Mouse (Mus musculus) MEL (cell line): Measurements from ENCODE around the gene Rarb.

Experiments
- CHD2 ChIP-seq: IDR thresholded peaks from 2 replicates; pipeline ENCODE4 v1.6.1; 2011; ENCODE audit warnings: low read length, improper control_type of control experiment
- CTCF ChIP-seq, 3 experiments: IDR thresholded peaks in 2 of 3; conservative IDR thresholded peaks in 1 of 3; 2 replicates each; pipeline ENCODE4 v1.5.1; 2011 to 2012; ENCODE audit warnings: low read length in 3 of 3, low read depth in 2 of 3, mild to moderate bottlenecking in 2 of 3, improper control_type of control experiment in 1 of 3, inconsistent platforms in 1 of 3, mixed read lengths in 1 of 3, moderate library complexity in 1 of 3; ENCODE audit not compliant: control insufficient read depth in 1 of 3, insufficient read depth in 1 of 3, poor library complexity in 1 of 3, severe bottlenecking in 1 of 3
- EP300 ChIP-seq, 2 experiments: IDR thresholded peaks; 2 replicates each; pipeline ENCODE4 v1.6.1; 2011; ENCODE audit warnings: improper control_type of control experiment in 2 of 2, low read length in 2 of 2, low read depth in 1 of 2, mild to moderate bottlenecking in 1 of 2
- GATA1 ChIP-seq: IDR thresholded peaks from 2 replicates; pipeline ENCODE4 v1.6.1; 2011; ENCODE audit warnings: low read depth, low read length, improper control_type of control experiment
- HCFC1 ChIP-seq: IDR thresholded peaks from 2 replicates; pipeline ENCODE4 v1.6.1; 2012; ENCODE audit warnings: low read depth, mild to moderate bottlenecking, inconsistent platforms, low read length, improper control_type of control experiment, moderate library complexity
- MAX ChIP-seq: IDR thresholded peaks from 2 replicates; pipeline ENCODE4 v1.6.1; 2011; ENCODE audit warnings: low read length, improper control_type of control experiment
- MYC ChIP-seq: IDR thresholded peaks from 2 replicates; pipeline ENCODE4 v1.6.1; 2011; ENCODE audit warnings: low read depth, mild to moderate bottlenecking, low read length, improper control_type of control experiment, moderate library complexity
- POLR2A ChIP-seq, 2 experiments: IDR thresholded peaks; 2 replicates each; pipeline ENCODE4 v1.6.1; 2011 to 2012; ENCODE audit warnings: low read length in 2 of 2, mild to moderate bottlenecking in 2 of 2, control low read depth in 1 of 2, improper control_type of control experiment in 1 of 2, low read depth in 1 of 2, moderate library complexity in 1 of 2; ENCODE audit not compliant: control insufficient read depth in 1 of 2, insufficient read depth in 1 of 2, poor library complexity in 1 of 2
- TAL1 ChIP-seq: IDR thresholded peaks from 2 replicates; pipeline ENCODE4 v1.6.1; 2012; ENCODE audit warnings: mild to moderate bottlenecking, inconsistent platforms, low read length, moderate library complexity, mixed read lengths
- TCF12 ChIP-seq: IDR thresholded peaks from 2 replicates; pipeline ENCODE4 v1.6.1; 2014; ENCODE audit warnings: low read depth, mild to moderate bottlenecking, inconsistent platforms, low read length, improper control_type of control experiment, moderate library complexity

DNA sequence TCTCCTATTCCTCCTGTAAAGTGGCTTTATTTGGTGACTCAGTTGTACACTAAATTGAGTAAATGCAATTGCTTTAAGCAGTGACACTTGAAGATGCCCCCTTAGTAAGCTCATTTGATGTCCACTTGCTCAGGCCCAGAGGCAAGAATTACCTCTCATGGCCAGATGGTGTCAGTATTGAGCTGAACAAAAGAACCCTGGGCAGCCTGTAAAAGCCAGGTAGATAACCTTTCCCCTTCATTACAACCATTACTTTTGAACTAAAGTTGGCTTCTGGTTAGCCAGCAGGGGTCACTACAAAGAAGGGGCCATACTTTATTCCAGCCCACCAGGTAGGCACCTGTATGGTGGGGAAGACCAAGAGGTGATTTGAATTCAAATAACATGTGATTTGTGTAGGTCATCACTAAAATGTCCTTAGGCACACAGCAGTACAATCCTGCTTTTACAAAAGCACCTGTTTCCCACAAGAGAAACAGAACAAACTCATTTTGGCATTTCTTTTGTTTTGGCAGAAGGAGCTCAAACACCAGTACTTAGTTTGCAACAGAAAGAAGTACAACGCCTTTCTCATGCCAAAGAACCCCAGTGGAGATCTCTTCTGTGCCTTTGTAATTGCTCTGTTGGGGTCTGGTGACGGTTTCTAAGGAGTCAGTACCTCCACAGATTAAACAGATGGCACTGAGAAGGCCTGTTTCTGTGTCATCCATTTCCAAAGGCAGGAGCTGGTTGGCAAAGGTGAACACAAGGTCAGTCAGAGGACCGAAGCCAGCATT, 384.4 kb downstream of the Rarb start:
- TF ChIP-seq HCFC1, result no peak
- no peak for TF ChIP-seq EP300 (IDR thresholded peaks at IDR 0.05; ENCODE audit: low read depth in 1 of 2, low read length in 2 of 2)
- no peak for TF ChIP-seq CHD2
- peak; percentile 52 to 84 (median 69) for TF ChIP-seq CTCF (IDR thresholded peaks at IDR 0.05 in 2 of 3, conservative IDR thresholded peaks at IDR 0.05 in 1 of 3; ENCODE audit: control insufficient read depth in 1 of 3, insufficient read depth in 1 of 3, low read depth in 2 of 3, low read length in 3 of 3, poor library complexity in 1 of 3, severe bottlenecking in 1 of 3)
- no peak for TF ChIP-seq MAX
- no peak for TF ChIP-seq POLR2A (IDR thresholded peaks at IDR 0.05; ENCODE audit: control insufficient read depth in 1 of 2, insufficient read depth in 1 of 2, low read depth in 1 of 2, low read length in 2 of 2, poor library complexity in 1 of 2)
- no peak for TF ChIP-seq TCF12
- TF ChIP-seq TAL1, result no peak
- TF ChIP-seq GATA1, result no peak
- no peak for TF ChIP-seq MYC
